Mouse (Mus musculus): ENCODE measurements at regions not wholly inside any gene's neighbourhood (a gene's known extent, or its start where the extent isn't known, plus 50 kb on each side); places are given as distances from the start of the nearest gene placed in this dataset.

GRCm38 (mm10) chr2:8562948-8563347 lies 1053.6 kb upstream of the Celf2 start:
- DNase-seq (ENCODE audit: low spot score), result no peak

GRCm38 (mm10) chr2:8546116-8546515 lies 1036.8 kb upstream of the Celf2 start:
- DNase-seq (ENCODE audit: low spot score), result no peak

GRCm38 (mm10) chr2:8536842-8537241 lies 1027.5 kb upstream of the Celf2 start:
- DNase-seq (ENCODE audit: low spot score), result no peak

GRCm38 (mm10) chr2:8498466-8498865 lies 989.1 kb upstream of the Celf2 start:
- no peak for DNase-seq (ENCODE audit: low spot score)

- DNase-seq (ENCODE audit: low spot score), result no peak
These were observed 968.6 kb upstream of the Celf2 start for GRCm38 (mm10) chr2:8477827-8478528.

- DNase-seq (ENCODE audit: low spot score), result no peak
These were observed 961.2 kb upstream of the Celf2 start for GRCm38 (mm10) chr2:8470546-8470945.

- DNase-seq (ENCODE audit: low spot score), result no peak
These were observed 959.6 kb upstream of the Celf2 start for GRCm38 (mm10) chr2:8468989-8469388.

- DNase-seq (ENCODE audit: low spot score), result no peak
These were observed 959.0 kb upstream of the Celf2 start for GRCm38 (mm10) chr2:8468351-8468750.

- no peak for DNase-seq (ENCODE audit: low spot score)
These were observed 958.3 kb upstream of the Celf2 start for GRCm38 (mm10) chr2:8467531-8468203.

GRCm38 (mm10) chr2:8452566-8453243 lies 943.3 kb upstream of the Celf2 start:
- no peak for DNase-seq (ENCODE audit: low spot score)

GRCm38 (mm10) chr2:8441230-8441629 lies 931.9 kb upstream of the Celf2 start:
- DNase-seq (ENCODE audit: low spot score), result no peak

GRCm38 (mm10) chr2:8429652-8430343 lies 920.4 kb upstream of the Celf2 start:
- DNase-seq (ENCODE audit: low spot score), result no peak

GRCm38 (mm10) chr2:8428145-8428544 lies 918.8 kb upstream of the Celf2 start:
- DNase-seq (ENCODE audit: low spot score), result no peak

- no peak for DNase-seq (ENCODE audit: low spot score)
These were observed 918.4 kb upstream of the Celf2 start for GRCm38 (mm10) chr2:8427720-8428119.

GRCm38 (mm10) chr2:8415917-8416316 lies 906.6 kb upstream of the Celf2 start:
- DNase-seq (ENCODE audit: low spot score), result no peak

GRCm38 (mm10) chr2:8394128-8394527 lies 884.8 kb upstream of the Celf2 start:
- DNase-seq (ENCODE audit: low spot score), result no peak

- DNase-seq (ENCODE audit: low spot score), result no peak
These were observed 880.2 kb upstream of the Celf2 start for GRCm38 (mm10) chr2:8389530-8389929.

- DNase-seq (ENCODE audit: low spot score), result peak; percentile 4
These were observed 870.9 kb upstream of the Celf2 start for GRCm38 (mm10) chr2:8380246-8380645.

- no peak for DNase-seq (ENCODE audit: low spot score)
These were observed 870.2 kb upstream of the Celf2 start for GRCm38 (mm10) chr2:8379590-8379989.

- DNase-seq (ENCODE audit: low spot score), result no peak
These were observed 838.5 kb upstream of the Celf2 start for GRCm38 (mm10) chr2:8347867-8348266.

- no peak for DNase-seq (ENCODE audit: low spot score)
These were observed 835.4 kb upstream of the Celf2 start for GRCm38 (mm10) chr2:8344748-8345147.

GRCm38 (mm10) chr2:8338271-8338670 lies 828.9 kb upstream of the Celf2 start:
- no peak for DNase-seq (ENCODE audit: low spot score)

GRCm38 (mm10) chr2:8296001-8296400 lies 786.6 kb upstream of the Celf2 start:
- no peak for DNase-seq (ENCODE audit: low spot score)
